Mouse (Mus musculus): ENCODE results near the gene Rnf34.

The Rnf34 gene

GRCm38 (mm10) chr5:122849521-122850318 lies at the start of gene Rnf34:
Gene Rnf34 (plus strand): TSS chr5:122850048.
- DNase-seq (ENCODE audit: low read depth), result peak; percentile 88

DNA sequence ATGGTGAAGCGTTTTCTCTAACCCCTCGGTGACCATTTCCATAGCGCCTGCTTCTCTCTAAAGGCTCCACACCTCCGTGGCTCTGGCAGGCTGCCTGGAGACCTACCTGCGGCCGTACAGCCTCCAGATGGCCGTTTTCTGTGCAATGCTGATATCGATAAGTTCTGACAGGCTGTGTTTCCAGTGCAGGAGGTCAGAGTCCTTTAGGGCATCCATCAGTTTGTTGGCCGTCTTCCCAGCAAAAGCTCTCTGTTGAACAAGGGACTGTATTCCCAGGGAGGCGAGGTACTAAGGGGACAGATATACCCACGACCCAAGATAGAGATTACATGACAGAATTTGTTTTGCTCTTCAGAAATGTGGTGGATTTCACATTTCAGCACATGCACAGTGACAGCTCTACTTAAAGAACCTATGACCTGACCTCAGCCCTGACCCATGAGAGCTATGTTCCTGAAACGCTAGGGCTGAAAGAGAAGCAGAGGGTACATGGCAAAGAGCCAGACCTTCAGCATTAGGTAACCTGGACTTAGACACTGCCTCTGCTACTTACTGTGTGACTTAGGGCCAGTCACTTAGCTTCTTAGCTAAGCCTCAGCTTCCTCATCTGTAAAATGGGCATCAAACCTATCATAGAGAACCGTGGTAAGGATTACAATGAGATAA lies 49.4 kb upstream of the Rnf34 start:
- no peak for DNase-seq (ENCODE audit: low read depth)

DNA sequence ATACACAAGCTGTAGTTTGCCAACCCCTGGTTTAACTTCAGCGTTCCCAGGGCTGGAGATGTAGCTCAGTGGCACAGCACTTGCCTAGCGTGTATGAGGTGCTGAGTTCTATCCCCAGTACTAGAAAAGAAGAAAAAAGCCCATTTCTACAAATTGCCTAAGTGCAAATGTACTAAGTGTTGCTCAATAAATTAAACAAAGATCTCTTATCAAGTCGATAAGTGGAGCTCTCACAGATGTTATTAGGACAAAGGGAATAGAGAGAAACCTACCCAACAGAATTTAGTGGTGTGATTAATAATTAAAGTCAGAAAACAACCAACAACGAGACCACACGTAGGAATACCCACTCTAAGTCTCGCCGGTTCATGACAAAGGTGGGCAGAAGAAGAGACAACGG lies 48.2 kb upstream of the Rnf34 start:
- DNase-seq (ENCODE audit: low read depth), result no peak

DNA sequence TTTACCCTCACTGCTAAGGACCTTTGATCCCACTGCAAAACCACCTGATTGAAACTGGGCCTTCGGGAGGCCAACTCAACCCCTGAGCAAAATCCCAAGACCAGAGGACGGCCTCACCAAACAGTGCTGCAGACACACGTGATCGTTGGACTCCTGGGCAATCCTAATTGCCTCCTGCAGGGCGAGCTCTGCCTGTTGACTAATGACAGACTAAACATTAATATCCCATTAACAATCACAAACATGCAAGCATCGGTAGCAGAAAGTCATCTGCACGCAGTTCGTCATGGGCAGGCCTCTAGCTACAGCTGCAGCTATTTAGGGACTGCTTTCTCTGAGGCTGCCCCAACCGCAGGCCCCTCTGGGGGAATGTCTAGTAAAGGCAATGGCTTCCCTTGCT lies 47.1 kb upstream of the Rnf34 start:
- no peak for DNase-seq (ENCODE audit: low read depth)

DNA sequence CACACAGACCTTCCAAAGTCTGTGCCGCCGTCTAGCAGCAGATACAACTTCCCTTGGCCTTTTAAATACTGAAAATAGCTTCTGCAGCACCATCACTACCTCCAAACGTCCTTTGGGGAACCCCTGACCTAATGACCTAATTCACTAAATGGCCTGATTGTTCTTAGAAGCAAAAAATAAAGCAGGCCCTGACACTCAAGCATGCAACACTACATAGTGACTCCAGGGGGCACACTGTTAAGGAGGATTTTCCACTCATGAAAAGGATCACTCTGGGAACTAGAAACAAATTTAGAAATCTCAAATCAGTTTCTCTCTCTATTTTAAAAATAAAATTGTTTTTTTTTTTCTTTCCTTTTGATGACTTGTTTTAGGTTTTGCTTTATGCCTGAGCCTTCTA lies 44.3 kb upstream of the Rnf34 start:
- DNase-seq (ENCODE audit: low read depth), result no peak

GRCm38 (mm10) chr5:122811364-122812079 lies 38.3 kb upstream of the Rnf34 start:
- no peak for DNase-seq (ENCODE audit: low read depth)

DNA sequence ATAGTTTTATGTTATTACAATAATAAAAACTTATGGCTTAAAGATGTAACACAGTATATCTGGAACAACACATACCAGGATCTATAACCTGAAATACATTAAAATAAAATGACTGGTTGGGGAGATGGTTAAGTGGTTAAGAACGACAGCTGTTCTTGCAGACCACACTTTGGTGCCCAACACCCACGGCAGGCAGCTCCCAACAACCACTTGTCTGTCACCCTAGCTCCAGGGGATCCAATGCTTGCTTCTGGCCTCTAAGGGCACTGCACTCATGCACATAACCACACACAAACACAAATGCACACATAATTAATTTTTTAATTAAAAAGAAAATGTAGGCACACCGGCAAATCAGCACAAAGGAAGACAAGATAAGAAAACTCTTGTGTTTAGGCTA lies 37.1 kb upstream of the Rnf34 start:
- DNase-seq (ENCODE audit: low read depth), result no peak

DNA sequence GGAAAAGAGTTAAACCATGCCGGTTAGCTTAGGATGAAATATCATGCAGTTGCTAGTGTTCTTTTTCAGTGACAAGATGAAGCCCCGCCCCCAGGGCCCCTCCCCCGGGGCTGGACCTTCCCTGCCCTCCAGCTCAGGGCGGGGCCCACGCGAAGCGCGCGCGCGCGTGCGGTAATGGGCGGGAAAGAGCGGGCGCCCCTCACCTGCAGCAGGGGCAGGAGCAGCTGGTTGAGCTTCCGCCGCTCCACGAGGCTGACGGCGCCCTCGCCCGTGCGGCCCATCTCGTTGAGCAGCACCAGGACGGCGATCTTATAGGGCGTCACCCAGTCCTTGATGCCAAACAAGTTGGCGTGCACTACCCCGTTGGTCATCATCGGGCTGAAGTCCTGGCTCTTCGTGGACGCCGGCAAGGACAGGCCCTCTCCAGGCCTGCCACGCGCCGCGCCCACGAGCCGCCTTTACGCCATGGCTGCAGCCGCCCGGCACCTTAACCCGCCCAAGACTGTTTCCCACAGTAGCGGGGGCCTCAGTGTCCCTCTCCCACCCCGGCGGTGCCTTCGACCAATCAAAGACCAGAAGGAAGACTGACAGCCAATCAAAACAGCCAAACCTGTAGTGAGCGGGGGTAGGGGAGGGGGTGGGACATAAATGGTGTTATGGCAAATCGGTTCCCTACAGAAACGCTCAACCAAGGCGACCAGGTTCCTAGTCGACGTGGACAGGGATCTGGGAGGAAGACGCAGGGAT lies 28.9 kb upstream of the Rnf34 start, which contains the start of gene Anapc5:
TSS of gene Anapc5 (minus strand) at position 563 of the 747 bp plus-strand sequence.
- DNase-seq (ENCODE audit: low read depth), result peak; percentile 90

DNA sequence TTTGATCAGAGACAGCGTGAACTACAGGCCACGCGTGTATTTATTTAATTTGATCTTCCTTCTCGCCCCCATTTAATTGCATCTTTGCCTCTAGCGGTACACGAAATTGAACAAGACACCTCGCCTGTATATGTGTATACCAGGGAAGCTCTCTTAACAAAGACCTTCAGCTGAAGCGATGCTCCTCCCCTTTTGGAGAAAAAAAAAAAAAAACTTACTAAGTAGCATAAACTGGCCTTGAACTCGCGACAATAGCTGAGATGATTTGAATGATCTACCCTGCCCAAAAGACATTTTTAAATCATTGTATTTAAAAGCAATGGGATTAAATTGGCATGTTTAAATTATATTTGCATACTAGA lies 28.3 kb upstream of the Rnf34 start:
- no peak for DNase-seq (ENCODE audit: low read depth)

GRCm38 (mm10) chr5:122822441-122822840 lies 27.4 kb upstream of the Rnf34 start:
- DNase-seq (ENCODE audit: low read depth), result no peak

DNA sequence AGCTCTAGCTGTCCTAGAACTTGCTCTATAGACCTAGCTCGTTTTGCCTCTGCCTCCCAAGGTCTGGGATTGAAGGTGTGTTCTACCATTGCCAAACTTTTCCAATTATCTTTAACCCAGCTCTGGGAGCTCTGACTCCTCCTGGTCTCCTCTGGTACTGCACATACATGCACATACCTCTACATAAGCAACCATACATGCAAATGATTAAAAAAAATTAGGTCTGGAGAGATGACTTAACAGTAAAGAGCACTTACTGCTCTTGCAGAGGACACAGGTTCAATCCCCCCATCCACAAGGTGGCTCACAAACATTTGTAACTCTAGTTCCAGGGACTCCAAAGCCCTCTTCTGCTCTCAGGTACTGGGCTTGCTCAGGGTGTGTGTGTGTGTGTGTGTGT lies 25.9 kb upstream of the Rnf34 start:
- no peak for DNase-seq (ENCODE audit: low read depth)

DNA sequence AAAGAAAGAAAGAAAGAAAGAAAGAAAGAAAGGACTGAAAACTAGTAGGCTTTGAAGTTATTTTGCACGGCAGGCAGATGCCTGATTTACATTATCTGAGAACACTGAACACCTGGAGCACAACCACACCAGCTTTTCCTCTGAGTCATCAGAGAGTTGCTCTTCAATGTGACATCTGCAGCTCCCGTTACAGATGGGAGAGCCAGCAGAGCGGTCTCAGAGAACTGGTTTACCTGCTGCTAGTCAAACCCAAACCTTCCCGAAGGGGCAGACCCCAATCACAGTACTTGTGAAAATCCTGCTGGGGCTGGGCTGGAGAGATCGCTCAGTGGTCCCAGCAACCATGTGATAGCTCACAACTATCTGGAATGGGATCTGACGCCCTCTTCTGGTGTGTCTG lies 25.4 kb upstream of the Rnf34 start:
- no peak for DNase-seq (ENCODE audit: low read depth)

DNA sequence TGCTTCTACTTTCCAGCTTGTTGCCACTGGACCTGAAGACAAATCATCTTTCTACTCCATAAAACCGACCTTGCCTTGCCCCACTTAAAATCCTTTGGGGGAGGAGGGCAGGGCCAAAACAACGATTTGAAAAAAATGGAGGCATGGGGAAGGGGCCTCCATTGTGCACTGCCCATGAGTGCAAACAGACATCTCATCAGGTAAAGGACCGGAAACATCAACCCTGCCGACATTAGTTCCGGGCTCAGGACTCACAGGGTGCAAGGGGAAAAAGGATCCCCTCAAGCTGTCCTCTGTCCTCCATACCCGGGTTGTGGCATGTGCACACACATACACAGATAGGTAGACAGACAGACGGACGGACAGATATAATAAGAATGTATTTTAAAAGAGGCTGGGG lies 24.7 kb upstream of the Rnf34 start:
- DNase-seq (ENCODE audit: low read depth), result no peak

- no peak for DNase-seq (ENCODE audit: low read depth)
Measured at GRCm38 (mm10) chr5:122832536-122832935, 17.3 kb upstream of the Rnf34 start.

DNA sequence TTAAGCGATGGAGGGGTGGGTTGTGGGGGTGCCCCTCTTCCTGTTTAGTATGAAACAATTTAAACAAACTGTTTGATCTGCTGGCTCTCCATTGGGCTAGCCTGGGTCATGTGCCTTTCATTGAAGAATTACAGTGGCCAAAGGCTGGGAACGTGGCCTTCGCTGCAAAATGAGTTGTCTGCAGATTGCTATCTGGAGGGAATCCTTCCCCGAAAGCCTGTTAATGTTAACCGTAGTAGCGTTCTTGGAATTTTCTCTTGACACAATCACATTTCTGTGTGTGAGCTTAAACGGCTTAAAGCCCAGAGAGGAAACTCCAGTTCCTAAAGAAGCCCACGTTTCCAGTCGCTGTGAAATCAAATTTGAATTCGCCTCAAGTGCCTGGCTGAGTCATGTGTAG lies 16.9 kb upstream of the Rnf34 start:
- DNase-seq (ENCODE audit: low read depth), result no peak

GRCm38 (mm10) chr5:122841126-122841525 lies 8.7 kb upstream of the Rnf34 start:
- DNase-seq (ENCODE audit: low read depth), result no peak

DNA sequence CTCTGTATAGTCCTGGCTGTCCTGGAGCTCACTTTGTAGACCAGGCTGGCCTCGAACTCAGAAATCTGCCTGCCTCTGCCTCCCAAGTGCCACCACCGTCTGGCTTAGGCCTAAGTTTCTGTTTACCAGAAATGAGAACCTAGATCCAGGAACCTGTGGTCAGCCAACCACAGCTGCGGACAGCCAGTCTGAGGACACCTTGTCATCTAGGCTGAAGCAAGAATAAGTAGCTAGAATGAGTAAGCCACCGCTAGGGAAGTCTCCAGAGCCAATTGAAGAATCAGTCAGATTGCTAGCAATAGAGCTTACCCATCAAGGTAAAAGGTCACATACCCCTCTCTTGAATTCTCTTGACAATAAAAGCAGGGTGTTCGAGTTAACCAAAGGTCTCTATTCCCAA lies 6.0 kb upstream of the Rnf34 start:
- DNase-seq (ENCODE audit: low read depth), result no peak

DNA sequence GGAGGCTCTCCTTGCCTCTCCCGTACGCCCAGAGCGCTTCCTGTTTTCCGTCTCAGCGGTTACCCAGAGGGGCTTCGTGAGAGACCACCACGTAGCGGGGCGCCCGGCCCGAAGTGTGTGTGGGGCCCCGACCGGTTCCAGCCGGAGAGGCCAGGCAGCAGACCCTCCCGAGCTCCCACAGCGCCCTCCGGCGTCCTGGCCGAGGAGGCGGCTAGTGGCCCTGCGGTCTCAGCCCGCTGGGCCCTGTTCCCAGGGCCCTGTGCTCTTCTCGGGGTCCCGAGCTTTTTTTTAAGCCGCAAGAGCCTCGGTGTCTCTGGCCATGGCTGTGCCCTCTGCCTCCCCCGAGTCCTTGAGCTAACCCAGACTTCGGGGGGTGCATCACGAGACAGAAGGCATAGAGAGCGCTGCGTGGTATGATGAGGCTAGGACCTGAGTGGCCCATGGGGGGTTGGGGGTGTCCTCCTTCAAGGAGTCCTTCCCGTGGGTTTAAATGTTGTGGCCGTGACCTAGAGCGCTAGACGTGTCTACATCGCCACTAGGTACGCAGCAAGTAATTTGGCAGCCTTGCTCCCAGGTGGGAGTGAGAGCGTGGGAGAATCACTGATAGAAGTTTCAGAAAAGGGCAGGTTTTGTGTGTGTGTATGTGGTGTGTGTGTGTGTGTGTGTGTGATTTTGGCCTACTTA lies 613 bp downstream of the Rnf34 start:
- peak; percentile 2 for DNase-seq (ENCODE audit: low read depth)

- no peak for DNase-seq (ENCODE audit: low read depth)
Measured at GRCm38 (mm10) chr5:122852611-122853010, 2.8 kb downstream of the Rnf34 start.

DNA sequence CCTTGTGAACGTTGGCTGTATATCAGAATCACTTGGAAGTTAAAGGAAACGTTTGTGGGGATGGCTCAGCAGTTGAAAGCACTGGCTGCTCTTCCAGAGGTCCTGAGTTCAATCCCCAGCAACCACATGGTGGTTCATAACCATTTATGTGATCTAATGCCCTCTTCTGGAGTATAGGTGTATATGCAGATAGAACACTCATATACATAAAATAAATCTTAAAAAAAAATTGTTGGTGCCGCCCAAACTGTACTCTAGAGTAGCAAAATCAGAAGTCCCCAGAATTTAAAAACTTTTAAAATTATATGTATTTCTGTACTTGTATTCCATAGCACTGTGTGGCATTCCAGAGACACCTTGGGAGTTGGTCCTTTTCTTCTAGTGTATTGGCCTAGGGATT lies 6.0 kb downstream of the Rnf34 start:
- DNase-seq (ENCODE audit: low read depth), result no peak

DNA sequence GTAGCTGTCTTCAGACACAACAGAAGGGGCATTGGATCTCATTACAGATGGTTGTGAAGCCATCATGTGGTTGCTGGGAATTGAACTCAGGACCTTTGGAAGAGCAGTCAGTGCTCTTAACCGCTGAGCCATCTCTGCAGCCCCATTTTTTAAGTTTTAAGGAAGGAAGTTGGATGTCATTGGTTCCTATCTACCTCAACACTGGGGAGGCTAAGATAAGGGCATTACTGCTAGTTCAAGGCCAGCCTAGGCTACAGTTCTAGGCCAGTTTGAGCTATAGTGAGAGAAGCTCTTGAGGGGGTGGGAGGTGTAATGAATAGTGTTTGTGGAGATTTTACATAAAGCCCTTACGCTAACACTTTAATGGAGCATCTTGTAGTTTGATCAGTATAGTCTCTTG lies 13.2 kb downstream of the Rnf34 start:
- DNase-seq (ENCODE audit: low read depth), result no peak

DNA sequence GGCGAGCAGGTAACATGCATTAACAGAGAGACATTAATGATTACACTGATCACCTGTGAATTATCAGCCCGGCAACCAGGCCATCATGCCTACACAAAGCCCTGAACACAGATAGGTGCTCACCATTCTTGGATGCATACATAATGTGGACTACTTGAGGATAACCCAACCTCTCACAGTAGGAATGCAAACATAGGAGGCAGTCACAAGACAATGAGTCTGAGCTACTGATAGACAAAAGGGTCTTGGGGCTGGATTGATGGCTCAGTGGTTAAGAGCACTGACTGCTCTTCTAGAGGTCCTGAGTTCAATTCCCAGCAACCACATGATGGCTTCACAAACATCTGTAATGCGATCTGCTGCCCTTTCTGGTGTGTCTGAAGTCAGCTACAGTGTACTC lies 22.8 kb downstream of the Rnf34 start:
- no peak for DNase-seq (ENCODE audit: low read depth)
